Mouse (Mus musculus): ENCODE data around the gene Tfb2m.

DNA sequence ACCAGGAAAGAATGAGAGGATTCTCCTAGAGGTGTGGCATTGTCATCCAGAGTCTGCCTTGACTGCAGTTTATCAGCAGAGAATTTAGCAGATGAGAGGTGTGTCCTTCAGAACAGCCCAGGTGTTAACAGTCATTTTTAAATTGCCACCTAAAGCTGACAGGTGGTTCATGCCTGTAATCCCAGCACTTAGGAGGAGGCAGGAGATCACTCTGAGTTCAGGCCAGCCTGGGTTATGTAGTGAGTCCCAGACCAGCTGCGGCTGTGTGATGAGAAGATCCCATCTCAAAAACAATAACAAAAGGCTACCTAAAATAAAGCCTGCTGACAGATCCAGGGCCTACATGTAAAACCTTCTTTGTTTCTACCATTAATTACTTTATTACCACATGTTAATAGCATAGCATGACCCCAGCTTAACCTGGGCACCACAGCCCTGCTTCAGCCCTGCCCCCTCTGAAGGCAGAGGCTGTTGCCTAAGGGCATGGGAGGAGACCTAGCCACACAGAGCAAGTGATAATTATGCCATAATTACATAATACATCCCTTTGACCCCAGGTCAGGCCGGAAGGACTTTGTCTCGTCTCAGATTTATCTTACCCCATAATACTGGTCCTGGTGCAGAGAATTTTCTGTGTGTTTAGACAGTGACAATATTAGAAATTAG is 40.5 kb upstream of the Tfb2m start:
- TF ChIP-seq CTCF (IDR thresholded peaks at IDR 0.05; ENCODE audit: low read depth): no peak
- no peak for TF ChIP-seq EP300 (IDR thresholded peaks at IDR 0.05; ENCODE audit: low read depth)
